Mouse (Mus musculus) kidney, embryonic 15.5 days (tissue): ENCODE measurements around the gene Ppm1a. TPM values are rescaled to one million over a fixed set of nuclear protein-coding genes. Genes with fewer than 3 reads are reported as not detected.

Experiments
- polyA plus RNA-seq: library from polyadenylated mRNA; unstranded; fragments of >200 nt; fragmentation: Nextera tagmentation; extraction: Ambion mirVana; gene quantifications from 2 replicates; pipeline ENCODE4 v1.2.1, GENCODE M21; 2015

Gene Ppm1a
- polyA plus RNA-seq, 1 experiment from 2014 or later: 43.0 TPM

Other genes with a start within 250 kb of the Ppm1a start
- 9.0 and 9.4 TPM in 2 replicates for gene Pcnx4, start 221.1 kb upstream of the Ppm1a start, polyA plus RNA-seq
- gene Gm4756, start 107.8 kb upstream of the Ppm1a start, polyA plus RNA-seq: not detected in 2 replicates
- gene Dhrs7, start 92.5 kb upstream of the Ppm1a start, polyA plus RNA-seq: 11.1 and 12.4 TPM in 2 replicates
- gene Six6, start 182.4 kb downstream of the Ppm1a start, polyA plus RNA-seq: not detected in 2 replicates
- gene 4930447C04Rik, start 183.3 kb downstream of the Ppm1a start, polyA plus RNA-seq: 1.6 and 2.0 TPM in 2 replicates